Mouse (Mus musculus): ENCODE measurements at regions not wholly inside any gene's neighbourhood (a gene's known extent, or its start where the extent isn't known, plus 50 kb on each side); places are given as distances from the start of the nearest gene placed in this dataset.

DNA sequence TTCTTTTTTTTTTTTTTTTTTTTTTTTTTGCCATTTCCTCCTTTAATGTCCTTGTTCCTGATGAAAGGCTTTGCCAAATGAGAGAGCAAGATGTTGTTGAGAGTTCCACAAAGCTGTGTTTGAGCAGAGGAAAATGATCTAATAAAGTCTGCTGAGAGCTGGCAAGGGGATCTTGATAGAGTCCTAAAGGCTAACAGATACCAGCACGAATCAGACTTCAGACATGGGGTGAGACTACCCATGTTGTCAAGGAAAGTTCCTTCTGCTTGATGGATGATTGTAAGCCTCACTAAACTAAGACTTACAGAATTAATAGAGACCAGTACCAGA lies 665.2 kb upstream of the Fam92a start:
- no peak for DNase-seq

DNA sequence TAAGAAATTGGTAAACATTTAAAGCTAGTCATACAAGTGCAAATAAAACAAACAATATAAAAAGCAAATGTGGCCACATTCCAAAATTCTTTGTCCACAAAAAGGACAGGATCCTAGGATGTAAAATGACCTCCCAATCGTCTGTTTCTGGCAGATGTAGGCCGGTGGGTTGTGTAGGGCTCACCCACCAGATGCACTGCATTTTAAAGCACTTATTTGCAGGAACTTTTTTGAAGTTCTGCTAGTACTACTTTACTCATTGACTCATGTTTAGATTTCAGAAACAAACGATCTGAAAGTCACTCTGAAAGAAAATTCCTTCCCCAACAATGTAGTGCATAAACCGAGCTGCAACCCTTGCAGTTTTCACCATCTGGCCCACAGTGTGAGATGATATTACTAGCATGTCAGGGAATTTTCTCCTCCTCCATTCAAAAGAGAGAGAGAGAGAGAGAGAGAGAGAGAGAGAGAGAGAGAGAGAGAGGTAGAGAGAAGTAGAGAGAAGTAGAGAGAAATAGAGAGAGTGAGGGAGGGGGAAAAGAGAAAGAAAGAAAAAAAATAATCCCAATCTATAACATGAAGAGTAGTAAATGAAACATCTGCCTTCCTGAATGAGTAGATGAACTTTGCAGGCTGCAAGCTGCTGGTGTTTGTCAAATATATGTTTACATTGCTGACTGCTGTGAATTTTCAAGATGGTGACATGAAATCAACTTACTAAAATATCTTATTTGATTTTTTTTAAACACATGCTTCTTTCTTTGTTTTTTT lies 664.7 kb upstream of the Fam92a start:
- DNase-seq = no peak

DNA sequence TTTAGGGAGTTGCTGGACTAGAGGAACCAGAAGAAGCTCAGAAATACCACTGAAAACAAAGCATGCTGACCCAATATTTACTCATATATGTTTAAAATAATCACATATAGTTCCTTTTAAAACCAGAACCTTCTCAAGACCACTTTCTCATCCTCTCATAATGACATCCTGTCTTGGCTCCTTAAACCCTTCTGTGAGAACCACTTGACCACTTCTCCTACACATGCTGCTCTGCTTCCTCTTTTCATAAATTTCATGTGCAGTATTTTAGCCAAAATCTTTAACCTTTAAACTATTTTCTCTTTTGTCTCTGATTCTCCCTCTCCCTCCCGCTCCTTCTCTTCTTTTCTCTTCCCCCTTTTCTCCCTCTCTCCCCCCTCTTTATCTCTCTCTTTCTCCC lies 654.6 kb upstream of the Fam92a start:
- no peak for DNase-seq

DNA sequence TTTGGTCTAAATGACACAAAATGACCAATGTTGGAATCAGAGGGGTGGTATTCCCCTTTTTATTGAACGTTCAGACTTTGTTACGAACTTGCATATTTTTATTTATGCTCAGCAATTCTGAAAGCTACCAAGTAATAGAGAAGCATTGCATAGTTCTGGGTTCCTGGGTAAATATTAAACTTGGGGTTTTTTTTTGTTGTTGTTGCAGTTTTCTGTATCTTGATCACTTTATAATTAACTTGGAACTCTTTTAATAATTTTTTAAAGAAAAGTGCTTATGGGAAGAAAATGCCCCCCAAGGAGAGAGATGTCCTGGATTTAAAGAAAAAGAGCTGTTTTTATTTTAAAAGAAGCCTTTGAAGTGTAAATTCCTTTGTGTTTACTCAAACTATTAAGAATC lies 642.4 kb upstream of the Fam92a start:
- DNase-seq = no peak

DNA sequence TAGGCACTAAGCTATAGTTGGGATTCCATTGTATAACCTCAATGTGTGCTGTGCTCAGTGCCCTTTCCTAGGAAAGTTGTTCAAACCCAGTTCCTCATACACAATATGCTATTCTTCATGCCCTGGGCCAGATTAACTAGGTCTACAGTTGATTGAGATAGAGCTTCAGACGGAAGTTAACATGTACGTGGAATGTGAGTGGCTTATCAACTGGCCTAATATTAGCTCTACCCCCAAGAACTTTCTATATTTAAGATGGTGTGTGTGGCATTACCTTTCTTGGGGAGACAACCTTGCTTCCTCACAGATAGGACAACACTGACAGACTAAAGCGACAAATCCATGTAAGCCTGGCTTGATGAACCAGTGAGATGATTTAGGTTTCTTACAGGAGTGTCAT lies 629.4 kb upstream of the Fam92a start:
- DNase-seq = no peak

GRCm38 (mm10) chr4:12799564-12799963 lies 627.7 kb upstream of the Fam92a start:
- DNase-seq = no peak

GRCm38 (mm10) chr4:12792764-12793422 lies 621.1 kb upstream of the Fam92a start:
- DNase-seq = no peak

DNA sequence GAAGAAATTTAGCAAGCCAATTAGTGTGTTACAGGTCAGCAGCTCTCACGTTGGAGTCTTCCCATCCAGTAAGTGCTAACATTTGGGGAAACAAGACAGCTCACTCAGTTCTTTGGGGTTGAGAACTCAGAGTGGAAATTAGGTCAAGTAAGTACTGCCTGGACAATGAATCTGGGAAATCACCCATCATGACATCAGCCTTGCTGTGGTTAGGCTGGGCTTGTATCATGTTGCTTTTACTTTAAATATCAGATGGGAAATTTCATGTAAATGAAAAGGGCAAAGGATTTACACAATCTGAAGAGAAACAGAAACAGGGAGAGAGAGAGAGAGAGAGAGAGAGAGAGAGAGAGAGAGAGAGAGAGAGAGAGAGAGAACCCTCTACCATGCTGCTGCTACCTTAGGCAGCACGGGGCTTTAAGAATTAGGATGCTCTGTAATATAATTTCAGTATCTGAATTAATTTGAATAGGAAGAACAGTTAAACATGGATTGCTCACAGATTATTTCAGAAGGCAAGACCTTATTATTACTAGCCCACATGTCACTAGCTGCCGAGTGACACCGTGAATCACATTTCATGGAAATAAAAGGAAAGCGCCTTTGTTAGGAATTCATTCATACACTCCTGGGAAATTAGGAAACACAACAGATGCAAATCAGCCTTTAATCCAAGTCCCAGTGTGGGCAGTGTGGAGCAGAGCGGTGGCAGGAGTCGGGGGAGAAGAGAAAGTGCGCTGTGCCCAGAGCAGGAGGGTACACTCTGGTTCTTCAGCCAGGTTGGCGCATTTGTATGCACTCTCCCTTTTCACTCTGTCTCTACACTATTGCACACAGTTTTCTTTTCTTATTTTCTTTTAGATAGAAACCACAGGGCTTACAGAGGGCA lies 620.2 kb upstream of the Fam92a start:
- no peak for DNase-seq

DNA sequence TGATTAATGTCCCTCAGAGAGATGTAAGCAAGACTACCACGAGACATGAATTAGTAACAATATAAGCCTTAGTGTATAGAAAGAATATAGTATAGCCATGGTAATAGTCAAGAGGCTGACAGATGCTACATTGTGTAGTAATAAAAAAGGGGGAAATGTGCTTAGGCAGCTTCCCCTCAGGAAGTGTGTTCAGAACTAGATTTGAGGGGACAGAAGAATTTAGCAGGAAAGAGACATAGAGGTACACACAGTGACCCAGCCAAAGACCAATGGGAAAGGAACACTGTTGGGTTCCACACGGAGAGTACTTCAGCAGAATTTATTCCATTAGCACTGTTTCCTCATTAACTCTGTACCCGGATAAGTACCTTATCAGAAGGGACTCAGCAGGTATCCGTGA lies 614.0 kb upstream of the Fam92a start:
- DNase-seq = no peak

DNA sequence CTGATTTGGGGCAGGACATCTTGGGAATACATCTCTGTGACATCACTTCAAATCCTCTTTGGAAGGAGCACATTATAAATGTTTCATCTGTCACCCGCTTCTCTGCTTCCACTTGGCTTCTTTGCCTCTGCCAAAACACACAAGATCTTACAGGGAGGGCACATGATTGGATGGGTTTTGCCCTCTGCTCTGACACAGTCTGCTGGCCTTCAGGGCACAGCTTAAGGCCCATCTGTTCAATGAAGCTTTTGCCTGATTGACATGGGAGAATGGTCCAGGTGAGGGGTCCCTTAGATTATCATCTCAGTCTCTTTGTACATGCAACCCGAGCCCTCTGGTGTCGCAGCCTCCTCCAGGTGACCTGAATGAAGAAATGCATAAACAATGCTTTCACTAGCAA lies 612.7 kb upstream of the Fam92a start:
- no peak for DNase-seq

- DNase-seq = no peak
These were observed 612.3 kb upstream of the Fam92a start for GRCm38 (mm10) chr4:12784068-12784467.

GRCm38 (mm10) chr4:12781969-12782904 lies 610.4 kb upstream of the Fam92a start:
- no peak for DNase-seq

DNA sequence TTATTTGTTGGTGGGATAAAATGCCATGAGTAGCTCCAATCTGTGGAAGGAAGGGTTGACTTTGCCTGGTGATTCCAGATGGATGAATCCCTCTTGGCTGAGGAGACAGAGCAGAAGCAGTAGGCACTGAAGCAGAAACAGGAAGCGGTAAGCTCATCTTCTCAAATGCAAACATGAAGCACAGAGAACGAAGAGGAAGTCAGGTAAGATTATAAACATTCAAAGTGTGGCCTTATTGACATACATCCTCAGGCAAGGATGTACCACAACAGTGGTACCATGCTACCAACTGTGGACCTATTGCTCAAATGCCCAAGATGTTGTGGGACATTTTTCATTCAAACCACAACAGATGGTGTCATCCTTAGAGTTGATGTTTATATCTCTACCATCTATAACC lies 608.4 kb upstream of the Fam92a start:
- no peak for DNase-seq

GRCm38 (mm10) chr4:12779211-12779610 lies 607.4 kb upstream of the Fam92a start:
- no peak for DNase-seq

DNA sequence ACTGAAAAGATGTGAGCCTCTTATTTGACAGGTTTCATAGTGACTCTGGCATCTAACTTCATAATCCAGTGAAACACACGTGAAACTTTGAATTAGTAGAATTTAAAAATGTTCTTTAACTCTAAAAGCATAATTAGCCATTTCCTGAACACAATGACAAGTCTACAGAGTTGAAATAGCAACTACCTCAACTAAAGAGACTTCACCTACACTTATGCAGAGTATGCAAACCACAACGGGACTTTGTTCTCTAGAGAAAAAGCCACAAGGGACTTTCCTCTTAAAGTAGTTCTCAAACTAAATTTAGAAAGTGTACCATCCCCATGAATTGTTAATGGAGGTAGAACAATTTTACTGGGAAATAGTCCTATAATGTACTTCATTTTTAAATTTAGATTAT lies 606.3 kb upstream of the Fam92a start:
- no peak for DNase-seq

- no peak for DNase-seq
These were observed 604.4 kb upstream of the Fam92a start for GRCm38 (mm10) chr4:12776217-12776578.

- DNase-seq = no peak
These were observed 603.9 kb upstream of the Fam92a start for GRCm38 (mm10) chr4:12775524-12776216.

DNA sequence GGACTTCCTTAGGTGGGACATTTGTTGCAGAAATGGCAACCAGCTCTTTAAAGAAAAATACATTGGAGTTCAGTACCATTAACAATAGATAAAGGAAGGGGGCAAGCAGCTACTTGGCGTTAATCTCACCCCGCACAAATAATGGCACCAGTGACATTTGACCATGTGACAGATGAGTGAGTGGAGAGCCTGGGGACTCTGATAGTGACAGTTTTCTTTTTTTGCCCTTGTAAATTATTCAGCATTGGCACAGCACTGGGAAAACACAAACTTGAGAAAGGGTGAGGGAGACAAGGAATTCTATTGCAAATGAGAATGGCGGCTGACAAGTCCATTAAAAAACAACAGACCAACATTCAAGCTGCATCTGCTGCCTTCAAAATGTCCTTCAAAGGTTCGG lies 603.3 kb upstream of the Fam92a start:
- DNase-seq = no peak

- DNase-seq = no peak
These were observed 602.9 kb upstream of the Fam92a start for GRCm38 (mm10) chr4:12774671-12775070.

DNA sequence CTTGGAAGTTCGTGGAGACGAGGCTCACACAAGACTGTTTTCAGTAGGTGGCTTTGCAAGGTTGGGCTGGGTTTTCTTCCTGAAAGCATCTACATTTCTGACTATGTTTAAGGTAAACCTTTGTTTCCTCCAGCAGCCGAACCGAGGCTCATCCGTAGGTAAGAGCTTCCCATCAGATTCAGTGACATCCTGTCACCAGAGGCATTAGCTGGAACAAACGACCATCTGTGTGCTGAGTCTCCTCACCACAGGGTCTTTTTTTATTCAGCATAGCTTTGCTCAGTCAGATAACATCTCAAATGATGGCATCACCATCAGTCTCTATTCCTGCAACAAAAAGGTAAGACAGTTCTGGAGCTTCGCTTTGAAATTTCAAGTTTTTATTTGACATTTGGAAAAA lies 601.4 kb upstream of the Fam92a start:
- DNase-seq = no peak

DNA sequence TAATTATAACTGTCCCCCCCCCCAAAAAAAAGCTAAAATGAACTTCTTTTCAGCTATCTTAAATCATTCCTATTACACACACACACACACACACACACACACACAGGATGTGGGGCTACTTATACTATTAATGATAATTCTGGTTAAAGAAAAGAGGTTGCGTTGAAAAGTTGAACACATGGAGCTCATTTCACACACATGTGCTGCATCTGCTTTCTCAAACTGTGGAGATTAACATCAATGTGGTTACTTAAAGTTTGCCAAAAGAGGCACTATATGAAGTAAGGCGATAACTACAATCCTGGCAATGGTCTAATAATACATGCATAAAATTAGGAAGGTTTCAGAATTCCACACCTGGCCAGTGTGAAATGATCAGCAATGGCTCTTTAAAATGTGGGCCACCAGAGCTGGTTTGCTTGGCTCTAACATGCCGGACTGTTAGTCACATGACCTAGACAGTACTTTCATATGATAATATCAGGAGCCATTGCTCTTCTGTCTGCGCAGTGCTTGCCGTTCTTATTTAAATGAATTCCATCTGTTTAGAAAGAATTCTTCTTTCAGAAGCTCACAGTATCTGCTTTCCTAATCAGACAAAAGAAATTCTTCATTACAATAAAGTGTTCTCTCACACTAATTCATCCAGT lies 598.4 kb upstream of the Fam92a start:
- no peak for DNase-seq

- DNase-seq = no peak
These were observed 597.3 kb upstream of the Fam92a start for GRCm38 (mm10) chr4:12769092-12769491.

Measured in thymus, postnatal 4 days (tissue).